Comparison of ENCODE assay signal across 12 mouse cellular contexts in the genomic region with DNA sequence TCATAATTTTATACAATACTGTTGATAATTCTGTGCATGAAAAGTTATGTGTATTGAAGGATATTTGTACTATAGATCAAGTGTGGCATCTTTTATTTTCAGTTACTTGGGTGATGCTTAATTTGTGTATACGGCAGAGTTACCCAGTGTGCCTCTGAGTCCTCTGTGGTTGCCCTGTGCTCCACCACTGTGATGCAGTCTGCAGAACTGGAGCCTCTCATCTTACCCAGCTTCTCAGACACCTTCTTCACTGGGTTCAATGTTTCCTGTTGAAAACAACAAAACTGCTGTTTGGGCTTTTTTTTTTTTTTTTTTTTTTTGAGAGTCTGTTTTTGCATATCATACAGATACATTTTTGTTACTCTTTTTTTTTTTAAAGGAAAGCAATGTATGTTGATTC.
"Had no signal": no experiment of that assay in that cellular context is flagged by ENCODE, and none has a peak within 500 bp of the region (broad histone marks: within the 10 kb centered on the region; RNA-seq: fewer than 3 reads in every experiment).

No protein-coding gene starts in this region.

- DNase-seq: kidney, postnatal 10 days; kidney, postnatal 36 days; layer of hippocampus, postnatal 36 days; liver, embryonic 13.5 days; lung, adult 2 months; lung, postnatal 14 days; lung, postnatal 4 days; midbrain, embryonic 14.5 days; right cerebral cortex, adult 18-20 months; right cerebral cortex, postnatal 14 days; right cerebral cortex, postnatal 4 days; thymus, postnatal 25 days had no signal
